Mouse (Mus musculus) ES-E14 (cell line): ENCODE data around the gene Cdkl3. TPM values are rescaled to one million over a fixed set of nuclear protein-coding genes. Genes with fewer than 3 reads are reported as not detected.

Experiments used
- DNase-seq: peaks from one replicate; pipeline ENCODE4 v3.0.0-alpha.2; 2013; ENCODE audit warnings: low read depth, low spot score
- H3K27ac ChIP-seq: 2 replicates; pipeline ENCODE4 v1.5.1; 2012; ENCODE audit warnings: low read depth, mild to moderate bottlenecking, low read length, moderate library complexity, mixed read lengths; ENCODE audit not compliant: poor library complexity, insufficient read depth, severe bottlenecking
- H3K36me3 ChIP-seq: 2 replicates; pipeline ENCODE4 v1.6.1; 2012; ENCODE audit warnings: mild to moderate bottlenecking, low read length, moderate library complexity, mixed read lengths; ENCODE audit not compliant: control insufficient read depth, poor library complexity, insufficient read depth, severe bottlenecking
- H3K4me1 ChIP-seq, 2 experiments: fragments of 150-350 bp in 1 of 2; sonication (generic) in 1 of 2; 2 replicates each; pipeline ENCODE4 v1.6.1; 2012; ENCODE audit warnings: low read length in 2 of 2, mild to moderate bottlenecking in 1 of 2, mixed read lengths in 1 of 2; ENCODE audit not compliant: control insufficient read depth in 2 of 2, insufficient read depth in 2 of 2, poor library complexity in 1 of 2
- H3K4me3 ChIP-seq, 2 experiments: fragments of 150-350 bp in 1 of 2; sonication (generic) in 1 of 2; 2 replicates each; pipeline ENCODE4 v1.5.1; 2012; ENCODE audit warnings: low read length in 2 of 2, low read depth in 1 of 2, mild to moderate bottlenecking in 1 of 2, mixed read lengths in 1 of 2; ENCODE audit not compliant: insufficient read depth in 1 of 2, poor library complexity in 1 of 2, severe bottlenecking in 1 of 2
- H3K9ac ChIP-seq: 2 replicates; pipeline ENCODE4 v1.6.1; 2012; ENCODE audit warnings: low read depth, mild to moderate bottlenecking, low read length, mixed read lengths; ENCODE audit not compliant: poor library complexity, insufficient read depth, severe bottlenecking
- H3K9me3 ChIP-seq: fragments of 150-350 bp; sonication (generic); 2 replicates; pipeline ENCODE4 v1.6.1; 2012; ENCODE audit warnings: low read depth, mild to moderate bottlenecking, low read length; ENCODE audit not compliant: control insufficient read depth, insufficient read depth
- CHD2 ChIP-seq: IDR thresholded peaks from 2 replicates; pipeline ENCODE4 v1.6.1; 2014; ENCODE audit warnings: mild to moderate bottlenecking, low read depth, low read length, inconsistent platforms
- HCFC1 ChIP-seq: IDR thresholded peaks from 2 replicates; pipeline ENCODE4 v1.6.1; 2012; ENCODE audit warnings: low read length, inconsistent platforms, borderline replicate concordance; ENCODE audit not compliant: insufficient read depth
- MAFK ChIP-seq: IDR thresholded peaks from 2 replicates; pipeline ENCODE4 v1.6.1; 2014; ENCODE audit warnings: mild to moderate bottlenecking, low read depth, low read length, inconsistent platforms; ENCODE audit not compliant: insufficient read depth
- ZC3H11A ChIP-seq: IDR thresholded peaks from 2 replicates; pipeline ENCODE4 v1.6.1; 2012; ENCODE audit warnings: low read depth, mild to moderate bottlenecking, inconsistent platforms, low read length, borderline replicate concordance
- ZNF384 ChIP-seq: IDR thresholded peaks from 2 replicates; pipeline ENCODE4 v1.6.1; 2012; ENCODE audit warnings: low read depth, low read length, inconsistent platforms
- in situ Hi-C, 2 experiments: fragments of 600-800 bp; cut with MboI; formaldehyde crosslinking; loops; one replicate each; pipeline ENCODE4 v1.15.1; 2025; ENCODE audit warnings: low sequenced_read_pairs in 2 of 2, inconsistent platforms in 1 of 2; ENCODE audit not compliant: unreplicated experiment in 2 of 2
- total RNA-seq: library from RNA; depleted of rRNA; stranded (reverse); fragments of 300-350 nt; gene quantifications from 2 replicates; pipeline ENCODE4 v1.2.3, GENCODE M21; 2012

Cdkl3 gene
- total RNA-seq, 1 experiment, result 4.6 TPM

DNA sequence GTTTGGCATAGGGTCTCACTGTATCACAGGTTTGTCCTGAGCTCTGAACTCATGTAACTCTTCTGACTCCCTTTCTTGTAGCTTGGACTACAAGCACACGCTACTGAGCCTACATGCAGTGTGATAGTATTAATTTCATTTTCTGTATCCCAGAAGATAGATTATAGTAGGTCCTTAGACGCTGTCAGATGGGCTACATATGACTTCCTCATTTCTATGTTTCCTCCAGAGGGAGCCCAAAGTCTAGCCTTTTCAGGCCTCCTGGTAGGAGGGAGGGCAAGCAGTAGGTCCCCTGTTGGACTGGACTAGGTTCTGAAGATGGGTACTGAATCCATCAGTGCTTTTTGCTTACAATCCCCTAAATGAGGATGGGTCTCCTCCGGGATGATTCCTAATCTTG, 39.2 kb downstream of the Cdkl3 start:
- Histone ChIP-seq H3K4me1 (peaks cover 0 to 3% of the 10 kb centered on the region in 2 experiments; a peak in 1 of 4 replicates), H3K4me3 (no peak overlapping the region), H3K27ac (no peak overlapping the region), H3K9ac (no peak overlapping the region), H3K36me3 (no peaks in the 10 kb centered on the region), H3K9me3 (no peaks in the 10 kb centered on the region)
- in situ Hi-C loops, result no loop called here
- DNase-seq, result no peak
- TF ChIP-seq CHD2, result no peak

GRCm38 (mm10) chr11:52044156-52044555, 40.1 kb downstream of the Cdkl3 start:
- peaks cover 0 to 3% of the 10 kb centered on the region in 2 experiments; a peak in 1 of 4 replicates for H3K4me1 ChIP-seq
- H3K9ac ChIP-seq, result no peak overlapping the region
- TF ChIP-seq MAFK, result peak; percentile 74
- TF ChIP-seq ZC3H11A, result no peak
- no peak for DNase-seq
- no peak overlapping the region for H3K4me3 ChIP-seq
- H3K27ac ChIP-seq, result no peak overlapping the region
- in situ Hi-C loops, result no loop called here
- H3K9me3 ChIP-seq, result no peaks in the 10 kb centered on the region
- H3K36me3 ChIP-seq, result no peaks in the 10 kb centered on the region

DNA sequence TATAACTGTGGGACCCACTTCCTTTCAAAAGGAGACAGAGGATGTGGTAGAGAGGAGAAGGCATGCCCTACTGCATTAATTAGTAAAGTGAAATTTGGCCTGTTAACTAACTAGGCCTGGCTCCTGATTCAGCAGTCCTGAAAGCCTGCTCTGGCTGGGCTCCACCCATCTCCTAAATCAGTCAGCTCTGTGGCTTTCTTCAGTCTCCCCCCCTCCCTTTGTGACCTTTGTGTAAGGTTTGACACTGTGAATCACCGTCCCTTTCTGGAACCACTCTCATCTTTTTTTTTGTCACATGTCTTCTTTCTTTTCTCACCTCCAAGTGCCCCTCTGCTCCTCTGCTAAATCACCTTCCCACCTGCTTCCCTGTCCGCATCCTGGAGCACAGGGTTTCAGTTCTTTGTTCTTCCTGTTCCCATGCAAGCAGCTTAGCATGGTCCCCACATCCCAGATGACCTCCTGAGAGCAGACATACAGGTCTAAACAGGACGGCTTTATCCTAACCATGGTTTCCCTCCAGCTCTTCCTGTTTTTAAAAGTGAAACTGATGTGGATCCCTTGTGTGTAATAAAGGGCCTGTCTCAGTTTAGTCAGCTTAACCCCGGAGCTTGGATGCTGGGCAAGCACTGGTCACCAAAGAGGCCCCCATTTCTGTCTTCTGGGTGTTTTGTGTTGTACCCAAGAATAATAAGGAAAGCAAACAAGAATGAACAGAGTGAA, 42.6 kb downstream of the Cdkl3 start:
- TF ChIP-seq CHD2 (no peak), HCFC1 (no peak), ZC3H11A (no peak), MAFK (0 out of 2 replicates have a peak, but pooled peaks have one; percentile 26), ZNF384 (no peak)
- Histone ChIP-seq H3K4me3 (no peak overlapping the region), H3K4me1 (peaks cover 0 to 3% of the 10 kb centered on the region in 2 experiments; a peak in 1 of 4 replicates), H3K9me3 (no peaks in the 10 kb centered on the region), H3K36me3 (no peaks in the 10 kb centered on the region), H3K9ac (no peak overlapping the region), H3K27ac (no peak overlapping the region)
- DNase-seq, result no peak
- in situ Hi-C loops, result no loop called here

DNA sequence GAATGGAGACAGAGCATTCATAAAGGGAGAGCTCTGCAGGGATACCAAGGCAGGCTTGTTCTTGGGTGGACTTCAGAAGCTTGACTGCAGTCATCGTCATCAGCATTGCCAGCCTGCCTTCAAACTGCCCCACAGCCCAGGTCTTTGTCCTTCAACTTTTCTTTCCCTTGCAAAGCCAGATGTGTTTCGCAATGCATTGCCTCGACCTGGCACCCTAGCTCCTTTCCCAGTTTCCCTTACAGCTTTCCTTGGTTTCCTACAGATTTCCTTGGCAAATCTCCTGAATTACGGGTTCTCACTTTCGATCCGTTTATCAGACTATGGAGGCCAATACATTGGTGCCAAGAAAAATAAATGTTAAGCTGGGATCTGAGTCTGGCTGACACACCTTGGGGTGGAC, 49.4 kb downstream of the Cdkl3 start:
- no peaks in the 10 kb centered on the region for H3K4me1 ChIP-seq
- TF ChIP-seq ZNF384, result no peak
- no peak for TF ChIP-seq MAFK
- no peak for DNase-seq
- H3K9ac ChIP-seq, result no peak overlapping the region
- H3K9me3 ChIP-seq, result no peaks in the 10 kb centered on the region
- H3K27ac ChIP-seq, result no peak overlapping the region
- in situ Hi-C loops, result no loop called here
- H3K36me3 ChIP-seq, result no peaks in the 10 kb centered on the region
- no peak overlapping the region for H3K4me3 ChIP-seq

- in situ Hi-C loops, result no loop called here
- no peak overlapping the region for H3K9ac ChIP-seq
These were observed 50.7 kb downstream of the Cdkl3 start for GRCm38 (mm10) chr11:52054728-52055127.

More at GRCm38 (mm10) chr11:52054728-52055127, 50.7 kb downstream of the Cdkl3 start:
- Histone ChIP-seq H3K27ac (no peak overlapping the region), H3K9me3 (no peaks in the 10 kb centered on the region), H3K36me3 (no peaks in the 10 kb centered on the region), H3K4me1 (no peaks in the 10 kb centered on the region), H3K4me3 (no peak overlapping the region)
- DNase-seq, result no peak
- TF ChIP-seq CHD2 (no peak), MAFK (no peak), ZC3H11A (no peak), ZNF384 (no peak), HCFC1 (no peak)
